ENCODE assay signal across 9 mouse cellular contexts in the genomic region with DNA sequence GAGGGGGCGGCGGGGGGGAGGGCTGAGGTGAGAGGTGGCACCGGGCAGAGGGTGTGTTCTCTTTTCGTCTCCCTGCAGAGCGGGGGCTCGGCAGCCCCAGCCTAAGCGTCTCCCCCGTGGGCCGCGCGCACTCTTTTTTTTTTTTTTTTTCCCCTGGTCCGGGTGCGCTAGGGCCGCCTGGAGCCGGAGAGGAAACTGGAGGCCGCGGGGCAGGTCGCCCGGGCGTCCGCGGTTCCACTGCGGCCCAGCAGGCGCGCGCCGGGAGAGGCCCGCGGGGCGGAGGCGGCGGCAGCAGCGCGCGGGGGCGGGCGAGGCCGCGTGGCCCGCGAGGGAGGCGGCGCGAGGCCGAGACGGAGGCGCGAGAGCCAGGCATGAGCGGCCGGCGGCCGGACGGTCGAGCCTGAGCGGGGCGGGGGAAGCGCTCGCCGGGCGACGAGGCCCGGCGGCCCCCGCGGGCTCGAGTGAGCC. TPM values are rescaled to one million over a fixed set of nuclear protein-coding genes. Genes with fewer than 3 reads are reported as not detected.
DNase-seq lines count a peak whose midpoint lies in the region; ATAC-seq and TF ChIP-seq lines count a peak whose summit lies in the region.
"Had no signal": no experiment of that assay in that cellular context is flagged by ENCODE, and none has a peak within 500 bp of the region (broad histone marks: within the 10 kb centered on the region; RNA-seq: fewer than 3 reads in every experiment).

No protein-coding gene starts in this region.

- H3K4me2 ChIP-seq in embryonic facial prominence, embryonic 11.5 days (ENCODE audit: low read depth, low read length): peak overlapping the region; percentile 79
- peak overlapping the region; percentile 64 for H3K4me2 ChIP-seq in intestine, embryonic 14.5 days (ENCODE audit: low read length)
- H3K4me2 ChIP-seq in midbrain, embryonic 13.5 days (replicated peaks): peak overlapping the region; percentile 54

- H3K27ac ChIP-seq in kidney, adult 2 months (ENCODE audit: insufficient read depth, low read depth, low read length): peak overlapping the region; percentile 97
- no peak overlapping the region for H3K27ac ChIP-seq in embryonic facial prominence, embryonic 11.5 days (replicated peaks; ENCODE audit: low read depth, low read length)
- H3K27ac ChIP-seq in intestine, embryonic 14.5 days (ENCODE audit: low read depth): peak overlapping the region; percentile 82
- H3K27ac ChIP-seq in midbrain, embryonic 13.5 days: no peak overlapping the region

- TF ChIP-seq CTCF in kidney, adult 2 months (conservative IDR thresholded peaks at IDR 0.05; ENCODE audit: insufficient read depth, insufficient read length, low read depth, low read length): no peak

- H3K9me3 ChIP-seq in embryonic facial prominence, embryonic 11.5 days (replicated peaks; ENCODE audit: control insufficient read depth, low read length): no peaks in the 10 kb centered on the region
- H3K9me3 ChIP-seq in intestine, embryonic 14.5 days (ENCODE audit: control insufficient read depth, low read length): no peaks in the 10 kb centered on the region
- no peaks in the 10 kb centered on the region for H3K9me3 ChIP-seq in midbrain, embryonic 13.5 days

- peak overlapping the region; percentile 72 for H3K4me3 ChIP-seq in kidney, adult 2 months (ENCODE audit: insufficient read depth, low read depth, low read length)
- H3K4me3 ChIP-seq in embryonic facial prominence, embryonic 11.5 days (ENCODE audit: low read depth, low read length): peak overlapping the region; percentile 33
- peak overlapping the region; percentile 52 for H3K4me3 ChIP-seq in intestine, embryonic 14.5 days (ENCODE audit: low read depth, low read length)
- H3K4me3 ChIP-seq in midbrain, embryonic 13.5 days (replicated peaks): peak overlapping the region; percentile 35

- H3K4me1 ChIP-seq in kidney, adult 2 months (ENCODE audit: control insufficient read depth, insufficient read depth, low read length): peaks cover 3% of the 10 kb centered on the region; the same call in 1 of the 2 replicates
- H3K4me1 ChIP-seq in embryonic facial prominence, embryonic 11.5 days (ENCODE audit: control insufficient read depth, insufficient read depth, low read length): peaks cover 14% of the 10 kb centered on the region
- H3K4me1 ChIP-seq in intestine, embryonic 14.5 days (replicated peaks; ENCODE audit: control insufficient read depth, insufficient read depth, low read length): no peaks in the 10 kb centered on the region
- peaks cover 13% of the 10 kb centered on the region for H3K4me1 ChIP-seq in midbrain, embryonic 13.5 days (replicated peaks)

- intact Hi-C loops in left cerebral cortex, postnatal 36 days (cut with DNase I): loop anchor here (5.0 kb wide), 2 partner anchors 352 to 447 kb away; no protein-coding TSS in a partner anchor

- peak; percentile 66 for DNase-seq in kidney, adult 2 months
- no peak for DNase-seq in kidney, adult 11 months
- no peak for DNase-seq in embryonic facial prominence, embryonic 11.5 days (ENCODE audit: low spot score)
- no peak for DNase-seq in intestine, embryonic 14.5 days (ENCODE audit: low spot score)
- no peak for DNase-seq in left cerebral cortex, postnatal 36 days (ENCODE audit: low spot score in 2 of 2)
- DNase-seq in layer of hippocampus, adult 18-20 months (ENCODE audit: low spot score in 2 of 2): no peak
- no peak for DNase-seq in layer of hippocampus, postnatal 10 days (ENCODE audit: low spot score in 2 of 2)

- under 1% methylated on average over 53 of the region's 66 CpGs for WGBS in kidney, adult 2 months
- WGBS in embryonic facial prominence, embryonic 11.5 days: under 1% methylated on average over 36 of the region's 66 CpGs
- WGBS in intestine, embryonic 14.5 days: 0% methylated on average over 41 of the region's 66 CpGs
- WGBS in midbrain, embryonic 13.5 days: under 1% methylated on average over 43 of the region's 66 CpGs

- H3K36me3 ChIP-seq in kidney, adult 2 months (ENCODE audit: control insufficient read depth, insufficient read depth, low read length): no peaks in the 10 kb centered on the region
- H3K36me3 ChIP-seq in embryonic facial prominence, embryonic 11.5 days (replicated peaks; ENCODE audit: control insufficient read depth, insufficient read depth, low read depth, low read length): no peaks in the 10 kb centered on the region
- no peaks in the 10 kb centered on the region for H3K36me3 ChIP-seq in intestine, embryonic 14.5 days (ENCODE audit: control insufficient read depth, insufficient read depth, low read length)
- no peaks in the 10 kb centered on the region for H3K36me3 ChIP-seq in midbrain, embryonic 13.5 days

- no peak for ATAC-seq in embryonic facial prominence, embryonic 11.5 days (replicated peaks; ENCODE audit: insufficient number of reproducible peaks, low FRiP score, low TSS enrichment, low read depth)
- ATAC-seq in intestine, embryonic 14.5 days (replicated peaks; ENCODE audit: low FRiP score, low TSS enrichment, low read depth): 0 out of 2 replicates have a peak, but pooled peaks have one; percentile 11
- no peak for ATAC-seq in midbrain, embryonic 13.5 days

- peak overlapping the region; percentile 32; the same call in 1 of the 2 replicates for H3K9ac ChIP-seq in embryonic facial prominence, embryonic 11.5 days (replicated peaks; ENCODE audit: low read length)
- peak overlapping the region; percentile 72 for H3K9ac ChIP-seq in intestine, embryonic 14.5 days (ENCODE audit: low read length)
- H3K9ac ChIP-seq in midbrain, embryonic 13.5 days (replicated peaks): no peak overlapping the region; the same call in 1 of the 2 replicates

- no peak for TF ChIP-seq POLR2A in kidney, adult 2 months (IDR thresholded peaks at IDR 0.05; ENCODE audit: low read depth, low read length)

- H3K27me3 ChIP-seq in kidney, adult 2 months (replicated peaks; ENCODE audit: control insufficient read depth, insufficient read depth, low read length): no peaks in the 10 kb centered on the region
- peaks cover 83% of the 10 kb centered on the region for H3K27me3 ChIP-seq in embryonic facial prominence, embryonic 11.5 days (ENCODE audit: control insufficient read depth, insufficient read depth, low read length)
- peaks cover 94% of the 10 kb centered on the region for H3K27me3 ChIP-seq in intestine, embryonic 14.5 days (replicated peaks; ENCODE audit: control insufficient read depth, insufficient read depth, low read length)
- H3K27me3 ChIP-seq in midbrain, embryonic 13.5 days: peaks cover 97% of the 10 kb centered on the region

RNA-seq across cellular contexts. Expression of a gene that starts 0.6 kb away (rescaled TPM):
- 45.8 and 46.2 TPM in 2 replicates for polyA plus RNA-seq in kidney, adult 2 months (2012; rRNA removed)
- polyA plus RNA-seq in embryonic facial prominence, embryonic 11.5 days (2014; fragmentation: Nextera tagmentation; extraction: Ambion mirVana): 0.18 and 0.71 TPM in 2 replicates
- polyA plus RNA-seq in intestine, embryonic 14.5 days (2014; fragmentation: Nextera tagmentation; extraction: Ambion mirVana): 6.1 and 8.4 TPM in 2 replicates
- polyA plus RNA-seq in midbrain, embryonic 13.5 days (2015; fragmentation: Nextera tagmentation; extraction: Ambion mirVana): 0.08 TPM in 1 of 2 replicates, not detected in the other
- not detected for total RNA-seq in left cerebral cortex, postnatal 36 days (2021)
- total RNA-seq in layer of hippocampus, adult 18-20 months (2021): not detected
- under 1 TPM in 1 of 2 experiments, not detected in 1; 0.23 TPM for total RNA-seq in layer of hippocampus, postnatal 10 days (2021)

RNA-seq across cellular contexts. Expression of a gene that starts 6.7 kb away (rescaled TPM):
- polyA plus RNA-seq in kidney, adult 2 months (2012; rRNA removed): 10.2 and 10.7 TPM in 2 replicates
- 2.7 and 2.9 TPM in 2 replicates for polyA plus RNA-seq in embryonic facial prominence, embryonic 11.5 days (2014; fragmentation: Nextera tagmentation; extraction: Ambion mirVana)
- 27.6 and 27.8 TPM in 2 replicates for polyA plus RNA-seq in intestine, embryonic 14.5 days (2014; fragmentation: Nextera tagmentation; extraction: Ambion mirVana)
- polyA plus RNA-seq in midbrain, embryonic 13.5 days (2015; fragmentation: Nextera tagmentation; extraction: Ambion mirVana): 0.17 TPM in 2 replicates
- not detected for total RNA-seq in left cerebral cortex, postnatal 36 days (2021)
- not detected for total RNA-seq in layer of hippocampus, adult 18-20 months (2021)
- not detected for total RNA-seq in layer of hippocampus, postnatal 10 days (2021)

RNA-seq across cellular contexts. Expression of a gene that starts 6.7 kb away (rescaled TPM):
- polyA plus RNA-seq in kidney, adult 2 months (2012; rRNA removed): 20.3 and 31.4 TPM in 2 replicates
- 0.18 TPM in 1 of 2 replicates, not detected in the other for polyA plus RNA-seq in embryonic facial prominence, embryonic 11.5 days (2014; fragmentation: Nextera tagmentation; extraction: Ambion mirVana)
- polyA plus RNA-seq in intestine, embryonic 14.5 days (2014; fragmentation: Nextera tagmentation; extraction: Ambion mirVana): 1.6 and 2.9 TPM in 2 replicates
- polyA plus RNA-seq in midbrain, embryonic 13.5 days (2015; fragmentation: Nextera tagmentation; extraction: Ambion mirVana): not detected in 2 replicates
- not detected for total RNA-seq in left cerebral cortex, postnatal 36 days (2021)
- total RNA-seq in layer of hippocampus, adult 18-20 months (2021): not detected
- total RNA-seq in layer of hippocampus, postnatal 10 days (2021): not detected

RNA-seq across cellular contexts. Expression of a gene that starts 7.5 kb away (rescaled TPM):
- 23.9 and 26.0 TPM in 2 replicates for polyA plus RNA-seq in kidney, adult 2 months (2012; rRNA removed)
- polyA plus RNA-seq in embryonic facial prominence, embryonic 11.5 days (2014; fragmentation: Nextera tagmentation; extraction: Ambion mirVana): 0.10 TPM in 1 of 2 replicates, not detected in the other
- polyA plus RNA-seq in intestine, embryonic 14.5 days (2014; fragmentation: Nextera tagmentation; extraction: Ambion mirVana): 3.9 and 6.8 TPM in 2 replicates
- polyA plus RNA-seq in midbrain, embryonic 13.5 days (2015; fragmentation: Nextera tagmentation; extraction: Ambion mirVana): not detected in 2 replicates
- not detected for total RNA-seq in left cerebral cortex, postnatal 36 days (2021)
- not detected for total RNA-seq in layer of hippocampus, adult 18-20 months (2021)
- total RNA-seq in layer of hippocampus, postnatal 10 days (2021): not detected

RNA-seq across cellular contexts. Expression of a gene that starts 13.3 kb away (rescaled TPM):
- polyA plus RNA-seq in kidney, adult 2 months (2012; rRNA removed): 7.6 and 7.9 TPM in 2 replicates
- not detected in 2 replicates for polyA plus RNA-seq in embryonic facial prominence, embryonic 11.5 days (2014; fragmentation: Nextera tagmentation; extraction: Ambion mirVana)
- 7.8 and 13.7 TPM in 2 replicates for polyA plus RNA-seq in intestine, embryonic 14.5 days (2014; fragmentation: Nextera tagmentation; extraction: Ambion mirVana)
- polyA plus RNA-seq in midbrain, embryonic 13.5 days (2015; fragmentation: Nextera tagmentation; extraction: Ambion mirVana): not detected in 2 replicates
- not detected for total RNA-seq in left cerebral cortex, postnatal 36 days (2021)
- total RNA-seq in layer of hippocampus, adult 18-20 months (2021): not detected
- not detected for total RNA-seq in layer of hippocampus, postnatal 10 days (2021)
- polyA plus RNA-seq: large intestine, adult 2 months had no signal

Comparison
In these comparisons a context has a peak if more than half of its experiments do, and no peak if none do; other contexts are left out.
1. H3K27ac ChIP-seq: peak in kidney, adult 2 months (single experiment) and intestine, embryonic 14.5 days (single experiment); none in embryonic facial prominence, embryonic 11.5 days (single experiment) and midbrain, embryonic 13.5 days (single experiment).
2. Peak in every context shown above with its lines, with median percentiles within 50 percentile points of each other: H3K4me3 ChIP-seq and H3K4me2 ChIP-seq.